Mouse (Mus musculus) heart, adult 2 months (tissue): ENCODE results near the gene Tuba1b. TPM values are rescaled to one million over a fixed set of nuclear protein-coding genes. Genes with fewer than 3 reads are reported as not detected.

Experiments
- DNase-seq, 2 experiments: peaks; one replicate each; pipeline ENCODE4 v3.0.0; 2021
- H3K27ac ChIP-seq: fragments of 200-600 bp; 2 replicates; pipeline ENCODE4 v1.8.1; 2022
- H3K27me3 ChIP-seq: fragments of 200-500 bp; 2 replicates; pipeline ENCODE4 v1.6.1; 2012; ENCODE audit warnings: mild to moderate bottlenecking, low read length, inconsistent platforms, mixed read lengths; ENCODE audit not compliant: control insufficient read depth, insufficient read depth
- H3K36me3 ChIP-seq: fragments of 200-500 bp; 2 replicates; pipeline ENCODE4 v1.6.1; 2012; ENCODE audit warnings: low read length, inconsistent platforms; ENCODE audit not compliant: control insufficient read depth, insufficient read depth
- H3K4me1 ChIP-seq: fragments of 200-500 bp; 2 replicates; pipeline ENCODE4 v1.6.1; 2011; ENCODE audit warnings: low read length; ENCODE audit not compliant: control insufficient read depth, insufficient read depth
- H3K4me3 ChIP-seq: fragments of 200-600 bp; 2 replicates; pipeline ENCODE4 v1.8.1; 2022
- H3K79me2 ChIP-seq: fragments of 200-500 bp; replicated peaks from 2 replicates; pipeline ENCODE4 v1.6.1; 2012; ENCODE audit warnings: mild to moderate bottlenecking, inconsistent platforms, low read length, moderate library complexity, mixed read lengths; ENCODE audit not compliant: control insufficient read depth, insufficient read depth
- H3K9ac ChIP-seq: fragments of 200-500 bp; 2 replicates; pipeline ENCODE4 v1.6.1; 2012; ENCODE audit warnings: low read depth, mild to moderate bottlenecking, control low read depth, inconsistent platforms, low read length, mixed read lengths
- CTCF ChIP-seq: fragments of 200-600 bp; IDR thresholded peaks from 2 replicates; pipeline ENCODE4 v1.8.1; 2022; ENCODE audit warnings: antibody characterized with exemption, mild to moderate bottlenecking, moderate library complexity
- EP300 ChIP-seq: fragments of 200-500 bp; IDR thresholded peaks from 2 replicates; pipeline ENCODE4 v1.6.1; 2011; ENCODE audit warnings: low read depth, low read length, control low read depth; ENCODE audit not compliant: insufficient read depth
- POLR2A ChIP-seq: fragments of 200-500 bp; IDR thresholded peaks from 2 replicates; pipeline ENCODE4 v1.6.1; 2011; ENCODE audit warnings: mild to moderate bottlenecking, low read depth, low read length, control low read depth; ENCODE audit not compliant: insufficient read depth
- WGBS: fragments of 180-500 bp; shearing (Covaris S2); methylation state at CpG from one replicate; pipeline ENCODE4 v1.1.7; 2018; 5-methylcytosine and 5-hydroxymethylcytosine counted together
- intact Hi-C: fragments of 180-260 bp; cut with DNase I; formaldehyde crosslinking; loops from one replicate; pipeline ENCODE4 v1.15.1; 2025
- polyA plus RNA-seq: library from polyadenylated mRNA; depleted of rRNA; stranded (reverse); fragments of >200 nt; gene quantifications from 2 replicates; pipeline ENCODE4 v1.2.3, GENCODE M21; 2012
- total RNA-seq, 2 experiments: library from RNA; stranded (reverse); gene quantifications; 2 replicates each; pipeline ENCODE4 v1.2.3; 2021

Gene Tuba1b
- total and polyA plus RNA-seq, 3 experiments: 129 to 534 (median 144) TPM

- TF ChIP-seq EP300: peak; percentile 14; the same call in 1 of the 2 replicates
- TF ChIP-seq POLR2A: peak; percentile 78
- no peak for TF ChIP-seq CTCF
Measured at GRCm38 (mm10) chr15:98917538-98918498, 16.5 kb downstream of the Tuba1b start, which contains the start of gene Lmbr1l. Gene Lmbr1l (minus strand): TSS chr15:98918231.

GRCm38 (mm10) chr15:98917091-98917490, 17.3 kb downstream of the Tuba1b start:
- Histone ChIP-seq H3K79me2 (peaks cover 3% of the 10 kb centered on the region), H3K27ac (peak overlapping the region; percentile 99), H3K4me1 (no peaks in the 10 kb centered on the region; the same call in 1 of the 2 replicates), H3K36me3 (no peaks in the 10 kb centered on the region), H3K4me3 (peak overlapping the region; percentile 96), H3K9ac (peak overlapping the region; percentile 95), H3K27me3 (no peaks in the 10 kb centered on the region)
- under 1% methylated on average over 14 of the region's 14 CpGs for WGBS
- intact Hi-C loops: loop anchor here (5.0 kb wide), 2 partner anchors 35 to 85 kb away; partner anchors contain the start of gene Prkag1
- no peak for DNase-seq
- TF ChIP-seq POLR2A (no peak), EP300 (no peak), CTCF (no peak)

More at GRCm38 (mm10) chr15:98917538-98918498, 16.5 kb downstream of the Tuba1b start, which contains the start of gene Lmbr1l:
- DNase-seq: peak; percentile 98 to 100
- Histone ChIP-seq H3K9ac (peak within 1 kb of the TSS; percentile 95), H3K36me3 (no peaks in the 10 kb centered on the region), H3K27me3 (no peaks in the 10 kb centered on the region), H3K4me1 (no peaks in the 10 kb centered on the region; the same call in 1 of the 2 replicates), H3K4me3 (peak within 1 kb of the TSS; percentile 96), H3K27ac (peak within 1 kb of the TSS; percentile 99), H3K79me2 (peaks cover 3% of the 10 kb centered on the region)
- intact Hi-C loops: loop anchor here (5.0 kb wide), 2 partner anchors 36 to 86 kb away; partner anchors contain the start of gene Prkag1
- under 1% methylated on average over 82 of the region's 82 CpGs for WGBS

- intact Hi-C loops: loop anchor here (5.0 kb wide), 2 partner anchors 34 to 84 kb away; partner anchors contain the start of gene Prkag1
- no peak overlapping the region for H3K9ac ChIP-seq
Measured at GRCm38 (mm10) chr15:98916016-98916415, 18.3 kb downstream of the Tuba1b start.

GRCm38 (mm10) chr15:98914903-98915302, 19.5 kb downstream of the Tuba1b start:
- Histone ChIP-seq H3K27ac (no peak overlapping the region), H3K9ac (no peak overlapping the region), H3K36me3 (no peaks in the 10 kb centered on the region), H3K27me3 (no peaks in the 10 kb centered on the region), H3K4me3 (no peak overlapping the region), H3K79me2 (peaks cover 3% of the 10 kb centered on the region), H3K4me1 (no peaks in the 10 kb centered on the region; the same call in 1 of the 2 replicates)
- DNase-seq: no peak
- TF ChIP-seq EP300: no peak
- no peak for TF ChIP-seq CTCF
- TF ChIP-seq POLR2A: no peak
- 93% methylated on average over 6 of the region's 6 CpGs for WGBS
- intact Hi-C loops: loop anchor here (5.0 kb wide), 2 partner anchors 33 to 83 kb away; partner anchors contain the start of gene Prkag1

More at GRCm38 (mm10) chr15:98916016-98916415, 18.3 kb downstream of the Tuba1b start:
- no peak overlapping the region for H3K27ac ChIP-seq
- no peak overlapping the region for H3K4me3 ChIP-seq
- H3K27me3 ChIP-seq: no peaks in the 10 kb centered on the region
- DNase-seq: no peak
- WGBS: 93% methylated on average over 4 of the region's 4 CpGs
- H3K79me2 ChIP-seq: peaks cover 3% of the 10 kb centered on the region
- TF ChIP-seq CTCF (no peak), EP300 (no peak), POLR2A (no peak)
- H3K36me3 ChIP-seq: no peaks in the 10 kb centered on the region
- H3K4me1 ChIP-seq: no peaks in the 10 kb centered on the region; the same call in 1 of the 2 replicates

GRCm38 (mm10) chr15:98904692-98905091, 29.7 kb downstream of the Tuba1b start:
- TF ChIP-seq CTCF (peak; percentile 82), EP300 (no peak)
- intact Hi-C loops: no loop called here
- H3K79me2 ChIP-seq: no peaks in the 10 kb centered on the region
- H3K27me3 ChIP-seq: no peaks in the 10 kb centered on the region
- no peaks in the 10 kb centered on the region for H3K36me3 ChIP-seq
- no peak overlapping the region for H3K27ac ChIP-seq
- WGBS: 44% methylated on average over 10 of the region's 10 CpGs
- no peaks in the 10 kb centered on the region for H3K4me1 ChIP-seq
- no peak overlapping the region for H3K9ac ChIP-seq
- DNase-seq: peak in 1 of 2 experiments; percentile 57
- no peak overlapping the region for H3K4me3 ChIP-seq

GRCm38 (mm10) chr15:98902600-98902999, 31.8 kb downstream of the Tuba1b start:
- Histone ChIP-seq H3K27me3 (peaks cover 2% of the 10 kb centered on the region; the same call in 1 of the 2 replicates), H3K36me3 (no peaks in the 10 kb centered on the region), H3K9ac (no peak overlapping the region), H3K79me2 (no peaks in the 10 kb centered on the region), H3K4me1 (no peaks in the 10 kb centered on the region; the same call in 1 of the 2 replicates), H3K4me3 (no peak overlapping the region), H3K27ac (no peak overlapping the region)
- TF ChIP-seq CTCF (no peak), EP300 (no peak), POLR2A (no peak)
- intact Hi-C loops: no loop called here
- WGBS: 85% methylated on average over 2 of the region's 2 CpGs
- DNase-seq: no peak
